Mouse (Mus musculus): ENCODE data around the gene Zfp638. TPM values are rescaled to one million over a fixed set of nuclear protein-coding genes. Genes with fewer than 3 reads are reported as not detected.
"Not testable (repeated sequence)": the region's sequence is repeated elsewhere in the genome, so short reads cannot be mapped to it uniquely, and the experiment has no call there.

Zfp638 gene
- polyA plus RNA-seq, 1 experiment from 2014 or later: 116 TPM

GRCm38 (mm10) chr6:84032516-84032915 lies 165.6 kb downstream of the Zfp638 start:
- H3K4me1 ChIP-seq (ENCODE audit: control insufficient read depth, insufficient read depth, low read length); H3K4me3 ChIP-seq (ENCODE audit: low read depth, low read length); ATAC-seq (replicated peaks; ENCODE audit: insufficient number of reproducible peaks, low FRiP score, low TSS enrichment, low read depth); H3K9me3 ChIP-seq (replicated peaks; ENCODE audit: control insufficient read depth, low read length); H3K27me3 ChIP-seq (ENCODE audit: control insufficient read depth, insufficient read depth, low read length); H3K9ac ChIP-seq (replicated peaks; ENCODE audit: low read length); H3K36me3 ChIP-seq (replicated peaks; ENCODE audit: control insufficient read depth, insufficient read depth, low read depth, low read length); H3K4me2 ChIP-seq (ENCODE audit: low read depth, low read length); H3K27ac ChIP-seq (replicated peaks; ENCODE audit: low read depth, low read length); DNase-seq (ENCODE audit: low spot score): not testable (repeated sequence)
- WGBS: 75% methylated on average over 5 of the region's 5 CpGs

Other genes with a start within 250 kb of the Zfp638 start
- gene Clec4f, start 210.9 kb upstream of the Zfp638 start, polyA plus RNA-seq (2014; fragmentation: Nextera tagmentation; extraction: Ambion mirVana): not detected in 2 replicates
- gene Cd207, start 189.3 kb upstream of the Zfp638 start, polyA plus RNA-seq (2014; fragmentation: Nextera tagmentation; extraction: Ambion mirVana): not detected in 2 replicates
- 2.0 and 8.4 TPM in 2 replicates for gene Vax2, start 155.8 kb upstream of the Zfp638 start, polyA plus RNA-seq (2014; fragmentation: Nextera tagmentation; extraction: Ambion mirVana)
- 0.22 TPM in 1 of 2 replicates, not detected in the other for gene Atp6v1b1, start 124.1 kb upstream of the Zfp638 start, polyA plus RNA-seq (2014; fragmentation: Nextera tagmentation; extraction: Ambion mirVana)
- not detected in 2 replicates for gene Ankrd53, start 104.5 kb upstream of the Zfp638 start, polyA plus RNA-seq (2014; fragmentation: Nextera tagmentation; extraction: Ambion mirVana)
- 53.5 and 56.8 TPM in 2 replicates for gene Tex261, start 91.3 kb upstream of the Zfp638 start, polyA plus RNA-seq (2014; fragmentation: Nextera tagmentation; extraction: Ambion mirVana)
- gene Nagk, start 72.1 kb upstream of the Zfp638 start, polyA plus RNA-seq (2014; fragmentation: Nextera tagmentation; extraction: Ambion mirVana): 28.7 and 28.9 TPM in 2 replicates
- 20.1 and 21.7 TPM in 2 replicates for gene Paip2b, start 35.4 kb upstream of the Zfp638 start, polyA plus RNA-seq (2014; fragmentation: Nextera tagmentation; extraction: Ambion mirVana)
- 5.6 and 7.8 TPM in 2 replicates for gene Dysf, start 141.5 kb downstream of the Zfp638 start, polyA plus RNA-seq (2014; fragmentation: Nextera tagmentation; extraction: Ambion mirVana)

Data from embryonic facial prominence, embryonic 11.5 days (tissue).